Mouse (Mus musculus) monocyte, adult 5-6 weeks (primary cell): Measurements from ENCODE around the gene Ermap. TPM values are rescaled to one million over a fixed set of nuclear protein-coding genes. Genes with fewer than 3 reads are reported as not detected.

Experiments
- ATAC-seq: fragments of 153-309, 156-312 bp; replicated peaks from 2 replicates; pipeline ENCODE4 v1.8.0; 2017; ENCODE audit warnings: mild to moderate bottlenecking; ENCODE audit not compliant: low TSS enrichment, insufficient number of reproducible peaks, severe bottlenecking, poor library complexity, low FRiP score
- total RNA-seq: library from RNA; stranded (forward); fragments of 200-1000, 200-491, 200-594 nt; gene quantifications from 3 replicates; pipeline ENCODE4 v1.2.3, GENCODE M21; 2017

The Ermap gene
- total RNA-seq, result 0.29 to 0.58 TPM in 2 of 3 replicates, not detected in the other

- ATAC-seq, result no peak
These were observed at the start of gene Ermap for GRCm38 (mm10) chr4:119189864-119190263. Gene Ermap (minus strand): TSS chr4:119190011.

DNA sequence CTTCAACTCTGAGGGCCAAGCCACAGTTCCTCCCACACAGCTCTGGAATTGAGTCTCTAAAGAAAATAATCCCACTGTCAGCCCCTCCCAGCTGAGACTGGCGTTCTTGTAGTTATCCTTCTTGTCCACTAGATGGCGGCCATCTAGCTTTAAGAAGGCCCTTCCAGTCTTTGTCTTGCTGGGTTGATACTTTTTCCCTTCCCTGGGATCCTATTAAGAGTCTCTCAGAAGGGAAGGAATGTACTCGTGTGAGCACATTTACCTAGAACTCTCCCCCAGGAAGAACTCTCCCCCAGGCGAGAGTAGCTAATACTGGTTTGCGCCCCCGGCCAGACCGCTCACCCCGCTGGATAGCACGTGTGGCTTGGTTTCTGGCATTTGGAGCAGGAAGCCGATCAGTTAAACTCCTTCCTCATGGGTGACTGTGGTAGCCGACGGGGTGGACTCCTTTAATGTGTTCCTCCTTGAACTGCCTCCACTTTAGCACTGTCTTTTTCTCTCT is 49.4 kb upstream of the Ermap start:
- ATAC-seq, result peak; percentile 76

GRCm38 (mm10) chr4:119238661-119239060 is 48.9 kb upstream of the Ermap start:
- ATAC-seq, result no peak

GRCm38 (mm10) chr4:119234348-119234747 is 44.5 kb upstream of the Ermap start:
- ATAC-seq, result no peak

GRCm38 (mm10) chr4:119233256-119233901 is 43.6 kb upstream of the Ermap start:
- ATAC-seq, result no peak

- ATAC-seq, result peak; percentile 100
These were observed 42.8 kb upstream of the Ermap start, which contains the start of the genes AU022252 and P3h1 for GRCm38 (mm10) chr4:119232410-119233255. Gene AU022252 (minus strand): TSS chr4:119232712. Gene P3h1 (plus strand): TSS chr4:119232915.

GRCm38 (mm10) chr4:119226751-119227150 is 36.9 kb upstream of the Ermap start:
- no peak for ATAC-seq

DNA sequence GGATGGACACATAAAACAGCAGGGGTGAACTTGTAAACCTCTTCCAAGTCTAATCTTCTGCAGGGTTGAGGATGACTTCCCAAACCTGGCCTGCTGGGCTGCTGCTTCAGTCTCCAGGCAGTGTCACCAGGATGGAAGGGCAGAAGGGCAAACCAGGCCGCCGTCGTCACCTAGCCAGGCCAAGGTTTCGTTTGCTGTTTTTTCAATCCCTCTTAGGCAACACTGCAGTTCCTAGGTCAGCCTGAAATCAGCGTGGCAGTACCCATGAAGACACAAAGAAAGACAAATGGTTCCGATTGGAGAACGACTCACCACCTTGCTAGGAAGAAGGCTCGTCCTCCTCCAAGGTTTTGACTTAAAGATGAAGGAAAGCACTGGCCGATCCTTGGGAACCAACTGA is 35.9 kb upstream of the Ermap start:
- no peak for ATAC-seq

DNA sequence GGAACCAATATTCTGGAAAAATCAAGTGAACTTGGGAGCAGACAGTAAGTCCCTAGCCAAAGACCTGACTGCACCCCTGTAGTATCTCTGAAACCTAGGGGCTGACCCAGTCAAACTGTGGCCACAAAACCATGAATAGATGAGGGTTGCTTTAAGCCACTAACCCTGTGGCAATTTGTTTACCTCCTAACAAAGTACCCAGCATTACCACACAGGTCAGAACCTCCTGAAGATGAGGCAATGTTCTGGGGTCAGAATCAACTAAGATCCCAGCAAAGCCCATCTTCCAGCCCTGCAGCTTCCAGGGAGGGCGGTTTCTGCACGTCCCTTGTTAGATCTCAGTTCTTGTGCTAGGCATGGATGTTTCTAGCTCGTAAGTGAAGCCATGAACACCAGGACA is 34.7 kb upstream of the Ermap start:
- ATAC-seq, result no peak

DNA sequence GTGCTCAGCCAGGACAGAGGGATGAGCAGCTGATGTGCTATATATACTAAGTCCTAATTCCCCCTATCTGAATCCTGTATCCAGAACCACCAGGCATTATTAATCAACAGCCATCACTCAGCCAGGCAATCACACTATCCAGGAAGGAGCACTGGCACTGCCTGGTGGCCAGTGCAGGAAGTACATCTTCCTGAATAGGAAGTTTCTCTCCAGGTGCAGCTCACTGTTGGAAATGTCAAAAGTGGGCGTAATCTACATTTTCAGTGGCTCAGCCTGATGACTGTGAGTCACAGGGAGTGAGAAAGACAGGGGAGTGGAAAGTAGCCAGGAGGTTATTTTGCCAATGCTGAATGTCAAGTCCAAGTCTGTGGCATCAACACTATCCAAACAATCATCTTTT is 33.9 kb upstream of the Ermap start:
- peak; percentile 55 for ATAC-seq

DNA sequence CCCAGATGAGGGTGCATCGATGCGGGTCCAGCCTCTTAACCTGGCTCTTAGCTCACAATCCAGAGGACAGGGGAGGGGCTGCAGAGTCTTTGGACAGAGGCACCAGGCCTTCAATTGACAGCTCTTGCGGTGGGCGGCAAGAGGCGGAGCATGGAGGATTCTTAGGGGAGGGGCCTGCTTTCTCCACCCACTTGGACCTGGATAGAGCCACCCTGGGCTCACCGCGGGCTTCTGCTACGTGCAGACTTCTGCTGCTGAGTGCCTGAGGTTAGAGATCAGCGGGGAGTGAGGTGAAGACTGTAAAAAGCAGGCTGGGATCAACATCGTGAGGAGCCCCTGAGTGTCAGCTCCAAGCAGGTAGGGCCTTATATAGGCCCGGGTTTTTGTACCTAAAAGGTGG is 28.4 kb upstream of the Ermap start, which contains the start of gene Tmem269:
TSS of gene Tmem269 (minus strand) at position 49 of the 400 bp plus-strand sequence.
- ATAC-seq, result no peak

- no peak for ATAC-seq
These were observed 26.9 kb upstream of the Ermap start for GRCm38 (mm10) chr4:119216667-119217066.

GRCm38 (mm10) chr4:119204672-119205071 is 14.9 kb upstream of the Ermap start:
- ATAC-seq, result no peak

DNA sequence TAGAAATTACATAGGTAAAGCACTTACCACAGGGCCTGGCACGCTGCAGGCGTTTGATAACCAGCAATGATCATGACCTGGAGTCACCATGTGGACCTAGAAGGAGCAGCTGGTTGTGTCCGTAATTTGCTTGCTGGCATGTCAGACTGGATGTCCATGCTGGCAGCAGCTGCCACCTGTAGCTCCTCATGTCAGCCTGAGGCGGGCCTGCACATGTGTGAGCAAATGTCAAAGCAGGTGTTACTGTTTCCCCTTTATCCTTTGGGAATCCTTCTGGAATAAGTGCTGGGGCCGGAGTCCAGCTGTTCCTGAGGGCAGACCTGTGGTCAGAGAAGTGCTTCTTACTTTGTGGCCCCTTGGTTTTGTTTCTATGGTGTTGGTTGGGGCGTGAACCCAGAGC is 8.3 kb upstream of the Ermap start:
- ATAC-seq, result no peak

GRCm38 (mm10) chr4:119195582-119196320 is 5.9 kb upstream of the Ermap start:
- ATAC-seq, result no peak

DNA sequence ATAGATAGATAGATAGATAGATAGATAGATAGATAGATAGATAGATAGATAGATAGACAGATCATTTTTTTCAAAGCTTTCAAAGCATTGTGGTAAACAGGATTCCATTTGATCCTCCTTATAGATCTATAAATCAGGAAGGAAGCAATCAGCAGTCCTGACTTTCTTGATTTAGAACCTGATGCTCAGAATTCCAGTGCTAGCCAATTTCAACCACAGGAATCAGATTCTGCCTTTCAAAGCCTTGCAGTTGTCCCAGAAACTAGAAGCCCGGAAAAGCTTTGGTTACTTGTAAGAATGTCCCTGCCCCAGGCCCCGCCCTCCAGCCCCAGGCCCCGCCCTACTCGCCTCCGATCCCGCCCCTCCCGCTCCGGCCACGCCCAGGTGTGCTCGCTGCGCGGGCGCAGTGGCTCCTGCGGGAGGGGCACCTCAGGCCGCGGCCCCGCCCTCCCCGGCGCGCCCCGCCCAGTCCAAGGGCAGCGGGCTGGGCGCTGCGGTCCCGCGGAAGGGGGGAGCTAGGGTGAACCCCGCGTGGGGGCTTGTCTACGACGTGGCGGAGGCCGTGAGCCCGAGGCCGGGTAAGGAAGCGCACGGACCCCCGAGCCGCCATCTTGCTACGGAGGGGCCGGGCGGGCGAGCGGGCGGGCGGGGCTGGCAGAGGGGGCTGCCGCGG is 5.2 kb upstream of the Ermap start, which contains the start of gene Svbp:
TSS of gene Svbp (plus strand) at position 398 of the 673 bp plus-strand sequence.
- ATAC-seq, result peak; percentile 77

GRCm38 (mm10) chr4:119192757-119193156 is 2.9 kb upstream of the Ermap start:
- ATAC-seq, result no peak

- ATAC-seq, result no peak
These were observed 1.5 kb upstream of the Ermap start for GRCm38 (mm10) chr4:119191273-119191672.
